Mouse (Mus musculus) cerebral cortex, adult 2 months (tissue): ENCODE measurements around the gene Cd81.

Source experiments
- WGBS: fragments of 180-500 bp; shearing (Covaris S2); methylation state at CpG from one replicate; pipeline ENCODE4 v1.1.7; 2018; 5-methylcytosine and 5-hydroxymethylcytosine counted together

Gene Cd81

GRCm38 (mm10) chr7:143070506-143071070 lies 18.0 kb downstream of the Cd81 start:
- WGBS, result 85% methylated on average over 10 of the region's 10 CpGs

- WGBS, result 92% methylated on average over 5 of the region's 5 CpGs
These were observed 20.1 kb downstream of the Cd81 start for GRCm38 (mm10) chr7:143072605-143073004.

GRCm38 (mm10) chr7:143073086-143073485 lies 20.5 kb downstream of the Cd81 start:
- 65% methylated on average over 1 of the region's 1 CpGs for WGBS

- WGBS, result 85% methylated on average over 5 of the region's 5 CpGs
These were observed 22.9 kb downstream of the Cd81 start for GRCm38 (mm10) chr7:143075394-143075793.

- WGBS, result 93% methylated on average over 2 of the region's 2 CpGs
These were observed 24.8 kb downstream of the Cd81 start for GRCm38 (mm10) chr7:143077351-143077750.

- 80% methylated on average over 6 of the region's 6 CpGs for WGBS
These were observed 29.5 kb downstream of the Cd81 start for GRCm38 (mm10) chr7:143082024-143082423.

GRCm38 (mm10) chr7:143083708-143084107 lies 31.2 kb downstream of the Cd81 start:
- WGBS, result 91% methylated on average over 2 of the region's 2 CpGs

- 69% methylated on average over 2 of the region's 2 CpGs for WGBS
These were observed 33.8 kb downstream of the Cd81 start for GRCm38 (mm10) chr7:143086366-143086765.

GRCm38 (mm10) chr7:143087070-143087579 lies 34.6 kb downstream of the Cd81 start:
- 70% methylated on average over 4 of the region's 4 CpGs for whole genome bisulfite sequencing

GRCm38 (mm10) chr7:143093847-143094246 lies 41.3 kb downstream of the Cd81 start:
- WGBS, result 77% methylated on average over 3 of the region's 3 CpGs

GRCm38 (mm10) chr7:143094592-143095553 lies 42.3 kb downstream of the Cd81 start, which contains the start of gene Trpm5:
TSS of gene Trpm5 (minus strand) at chr7:143094642.
- 54% methylated on average over 10 of the region's 10 CpGs for WGBS

- 59% methylated on average over 1 of the region's 1 CpGs for WGBS
These were observed 43.0 kb downstream of the Cd81 start for GRCm38 (mm10) chr7:143095554-143095907.

- 32% methylated on average over 4 of the region's 4 CpGs for WGBS
These were observed 48.2 kb downstream of the Cd81 start for GRCm38 (mm10) chr7:143100759-143101158.

GRCm38 (mm10) chr7:143105258-143105897 lies 52.8 kb downstream of the Cd81 start:
- WGBS, result 71% methylated on average over 11 of the region's 11 CpGs

GRCm38 (mm10) chr7:143106062-143106461 lies 53.5 kb downstream of the Cd81 start, which contains the start of gene Kcnq1:
TSS of gene Kcnq1 (plus strand) at chr7:143106362.
- WGBS, result 76% methylated on average over 4 of the region's 4 CpGs

GRCm38 (mm10) chr7:143106672-143107465 lies 54.3 kb downstream of the Cd81 start:
- 10% methylated on average over 57 of the region's 57 CpGs for WGBS

- 46% methylated on average over 5 of the region's 5 CpGs for WGBS
These were observed 55.7 kb downstream of the Cd81 start for GRCm38 (mm10) chr7:143108200-143108599.

GRCm38 (mm10) chr7:143108996-143109660 lies 56.6 kb downstream of the Cd81 start:
- WGBS, result 46% methylated on average over 3 of the region's 3 CpGs

- 85% methylated on average over 3 of the region's 3 CpGs for WGBS
These were observed 57.2 kb downstream of the Cd81 start for GRCm38 (mm10) chr7:143109696-143110095.

- WGBS, result 65% methylated on average over 1 of the region's 1 CpGs
These were observed 58.3 kb downstream of the Cd81 start for GRCm38 (mm10) chr7:143110803-143111202.

GRCm38 (mm10) chr7:143111719-143112118 lies 59.2 kb downstream of the Cd81 start:
- WGBS, result 86% methylated on average over 4 of the region's 4 CpGs
